8 mouse cellular contexts compared by ENCODE assay signal in genomic region chr9:43863609-43864397, GRCm38 (mm10).
DNase-seq lines count a peak whose midpoint lies in the region; ATAC-seq and TF ChIP-seq lines count a peak whose summit lies in the region.

No protein-coding gene starts in this region.

- TF ChIP-seq CTCF in brain, embryonic 14.5 days (IDR thresholded peaks at IDR 0.05; ENCODE audit: borderline replicate concordance, extremely low read depth, insufficient read depth, insufficient read length) = no peak
- no peak for TF ChIP-seq CTCF in kidney, adult 2 months (conservative IDR thresholded peaks at IDR 0.05; ENCODE audit: insufficient read depth, insufficient read length, low read depth, low read length)

- 6% methylated on average over 30 of the region's 30 CpGs for WGBS in kidney, adult 2 months
- WGBS in lung, embryonic 15.5 days = 4% methylated on average over 30 of the region's 30 CpGs

- no peak overlapping the region for H3K4me3 ChIP-seq in kidney, adult 2 months (ENCODE audit: insufficient read depth, low read depth, low read length)
- H3K4me3 ChIP-seq in lung, embryonic 15.5 days = peak overlapping the region; percentile 1; the same call in 1 of the 2 replicates

- no peaks in the 10 kb centered on the region for H3K9me3 ChIP-seq in lung, embryonic 15.5 days

- ATAC-seq in lung, embryonic 15.5 days (ENCODE audit: borderline replicate concordance, extremely low read depth, low FRiP score, low TSS enrichment) = peak; percentile 39; the same call in 1 of the 2 replicates
- no peak for ATAC-seq in erythroblast, adult 5-6 weeks (replicated peaks; ENCODE audit: low FRiP score, poor library complexity, severe bottlenecking)

- peak overlapping the region; percentile 42 for H3K4me2 ChIP-seq in lung, embryonic 15.5 days

- H3K36me3 ChIP-seq in kidney, adult 2 months (ENCODE audit: control insufficient read depth, insufficient read depth, low read length) = no peaks in the 10 kb centered on the region
- no peaks in the 10 kb centered on the region for H3K36me3 ChIP-seq in lung, embryonic 15.5 days

- H3K4me1 ChIP-seq in kidney, adult 2 months (ENCODE audit: control insufficient read depth, insufficient read depth, low read length) = no peaks in the 10 kb centered on the region
- peaks cover 6% of the 10 kb centered on the region; the same call in 1 of the 2 replicates for H3K4me1 ChIP-seq in lung, embryonic 15.5 days

- DNase-seq in cerebellum, postnatal 25 days = peak; percentile 20 to 22
- no peak for DNase-seq in cerebellum, adult 9-11 months
- peak; percentile 91 for DNase-seq in brain, embryonic 14.5 days (ENCODE audit: low read depth)
- peak; percentile 60 to 65 for DNase-seq in heart, adult 9 months (ENCODE audit: low spot score in 2 of 2)
- DNase-seq in kidney, adult 2 months = peak; percentile 12
- DNase-seq in right cerebral cortex, postnatal 10 days (ENCODE audit: low spot score in 2 of 2) = peak; percentile 64 to 67

- H3K27me3 ChIP-seq in kidney, adult 2 months (replicated peaks; ENCODE audit: control insufficient read depth, insufficient read depth, low read length) = no peaks in the 10 kb centered on the region; the same call in 1 of the 2 replicates
- peaks cover 41% of the 10 kb centered on the region for H3K27me3 ChIP-seq in lung, embryonic 15.5 days

- TF ChIP-seq POLR2A in brain, embryonic 14.5 days (IDR thresholded peaks at IDR 0.05; ENCODE audit: borderline replicate concordance, extremely low read depth, insufficient read depth, insufficient read length, poor library complexity, severe bottlenecking) = 0 out of 2 replicates have a peak, but pooled peaks have one; percentile 2
- TF ChIP-seq POLR2A in kidney, adult 2 months (IDR thresholded peaks at IDR 0.05; ENCODE audit: low read depth, low read length) = no peak

- H3K27ac ChIP-seq in kidney, adult 2 months (ENCODE audit: insufficient read depth, low read depth, low read length) = no peak overlapping the region
- no peak overlapping the region for H3K27ac ChIP-seq in lung, embryonic 15.5 days

- no peak overlapping the region for H3K9ac ChIP-seq in lung, embryonic 15.5 days
